Mouse (Mus musculus) thymus, adult 2 months (tissue): ENCODE measurements at regions not wholly inside any gene's neighbourhood (a gene's known extent, or its start where the extent isn't known, plus 50 kb on each side); places are given as distances from the start of the nearest gene placed in this dataset.

Source experiments
- CTCF ChIP-seq: fragments of 200-500 bp; IDR thresholded peaks from 2 replicates; pipeline ENCODE4 v1.5.1; 2012; ENCODE audit warnings: mild to moderate bottlenecking, control low read depth, low read length, moderate library complexity, borderline replicate concordance; ENCODE audit not compliant: control insufficient read depth, poor library complexity, insufficient read depth; ENCODE audit errors: extremely low read depth
- POLR2A ChIP-seq: fragments of 200-500 bp; IDR thresholded peaks from 2 replicates; pipeline ENCODE4 v1.6.1; 2012; ENCODE audit warnings: mild to moderate bottlenecking, low read length, control low read depth, moderate library complexity; ENCODE audit not compliant: control insufficient read depth, poor library complexity, insufficient read depth; ENCODE audit errors: extremely low read depth

- TF ChIP-seq CTCF (no peak), POLR2A (no peak)
Observed at GRCm38 (mm10) chr9:61517906-61518305, 145.7 kb downstream of the Tle3 start.
